Mouse (Mus musculus) forebrain, embryonic 15.5 days (tissue): Measurements from ENCODE around the gene Prickle3. TPM values are rescaled to one million over a fixed set of nuclear protein-coding genes. Genes with fewer than 3 reads are reported as not detected.

Source experiments
- ATAC-seq: fragments of 200-750 bp; cut with Nextera tagmentation; replicated peaks from 2 replicates; pipeline ENCODE4 v1.8.0; 2017; ENCODE audit warnings: mild to moderate bottlenecking, moderate TSS enrichment, moderate library complexity
- H3K27ac ChIP-seq: fragments of 300-500 bp; sonication (generic); replicated peaks from 2 replicates; pipeline ENCODE4 v1.5.1; 2015; ENCODE audit warnings: mild to moderate bottlenecking, inconsistent platforms
- H3K27me3 ChIP-seq: fragments of 300-500 bp; sonication (generic); 2 replicates; pipeline ENCODE4 v1.6.1; 2015; ENCODE audit warnings: inconsistent platforms
- H3K36me3 ChIP-seq: fragments of 300-500 bp; sonication (generic); 2 replicates; pipeline ENCODE4 v1.6.1; 2015; ENCODE audit warnings: mild to moderate bottlenecking, inconsistent platforms
- H3K4me1 ChIP-seq: fragments of 300-500 bp; sonication (generic); 2 replicates; pipeline ENCODE4 v1.6.1; 2015; ENCODE audit warnings: inconsistent platforms
- H3K4me2 ChIP-seq: fragments of 300-500 bp; sonication (generic); replicated peaks from 2 replicates; pipeline ENCODE4 v1.6.1; 2015; ENCODE audit warnings: mild to moderate bottlenecking, inconsistent platforms
- H3K4me3 ChIP-seq: fragments of 300-500 bp; sonication (generic); 2 replicates; pipeline ENCODE4 v1.5.1; 2015; ENCODE audit warnings: mild to moderate bottlenecking, inconsistent platforms
- H3K9ac ChIP-seq: fragments of 300-500 bp; sonication (generic); replicated peaks from 2 replicates; pipeline ENCODE4 v1.6.1; 2015; ENCODE audit warnings: mild to moderate bottlenecking, inconsistent platforms
- H3K9me3 ChIP-seq: fragments of 300-500 bp; sonication (generic); 2 replicates; pipeline ENCODE4 v1.6.1; 2016; ENCODE audit warnings: inconsistent platforms
- WGBS: fragments of 180-500 bp; shearing (Covaris S2); methylation state at CpG from one replicate; pipeline ENCODE4 v1.1.7; 2015; ENCODE audit warnings: mixed read lengths; 5-methylcytosine and 5-hydroxymethylcytosine counted together
- polyA plus RNA-seq: library from polyadenylated mRNA; unstranded; fragments of >200 nt; fragmentation: Nextera tagmentation; extraction: Ambion mirVana; gene quantifications from 2 replicates; pipeline ENCODE4 v1.2.1, GENCODE M21; 2015

Prickle3 gene
- polyA plus RNA-seq, 1 experiment from 2014 or later: 1.3 TPM

DNA sequence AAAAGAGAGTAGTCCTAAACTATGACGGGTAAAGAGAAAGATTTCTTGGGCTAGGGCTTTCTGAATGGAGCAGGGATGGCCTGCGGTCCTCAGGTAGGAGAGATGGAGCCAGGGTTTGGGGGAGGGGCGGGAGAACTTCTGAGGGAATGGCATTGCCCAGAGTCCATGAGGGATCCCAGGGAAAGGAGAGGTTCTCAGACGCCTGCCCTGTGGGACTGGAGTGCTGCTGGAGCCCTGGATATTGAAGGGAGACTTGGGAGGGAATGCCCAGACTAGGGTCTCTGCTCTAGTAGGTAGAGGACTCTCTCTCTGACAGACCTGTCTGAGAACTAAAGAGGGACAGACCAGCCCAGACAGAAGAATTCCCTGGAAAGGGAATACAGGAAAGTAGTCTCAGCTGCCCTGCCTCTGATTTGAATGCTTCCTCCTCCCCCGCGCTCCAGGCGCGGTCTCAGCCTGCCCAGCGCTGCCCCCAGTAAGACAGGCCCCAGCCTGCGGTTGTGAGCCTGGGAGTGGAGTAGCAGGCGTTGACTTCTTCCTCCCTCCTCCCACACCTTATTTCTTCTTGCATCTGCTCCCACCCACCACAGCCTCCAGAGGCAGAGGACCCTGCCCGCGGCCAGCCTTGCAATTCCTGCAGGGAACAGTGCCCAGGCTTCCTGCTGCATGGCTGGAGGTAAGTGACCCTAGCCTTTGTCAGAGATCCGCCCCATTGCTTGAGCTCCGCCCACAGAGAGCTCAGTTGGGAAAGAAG lies 1.1 kb downstream of the Prickle3 start:
- peak; percentile 46 for ATAC-seq
- WGBS: 23% methylated on average over 10 of the region's 15 CpGs
- H3K4me1 ChIP-seq: 0 out of 2 replicates have a peak, but pooled peaks cover 4% of the 10 kb centered on the region
- no peak overlapping the region for H3K9ac ChIP-seq
- no peak overlapping the region for H3K4me3 ChIP-seq
- no peaks in the 10 kb centered on the region for H3K36me3 ChIP-seq
- H3K9me3 ChIP-seq: no peaks in the 10 kb centered on the region
- H3K4me2 ChIP-seq: no peak overlapping the region
- H3K27me3 ChIP-seq: no peaks in the 10 kb centered on the region
- H3K27ac ChIP-seq: no peak overlapping the region

DNA sequence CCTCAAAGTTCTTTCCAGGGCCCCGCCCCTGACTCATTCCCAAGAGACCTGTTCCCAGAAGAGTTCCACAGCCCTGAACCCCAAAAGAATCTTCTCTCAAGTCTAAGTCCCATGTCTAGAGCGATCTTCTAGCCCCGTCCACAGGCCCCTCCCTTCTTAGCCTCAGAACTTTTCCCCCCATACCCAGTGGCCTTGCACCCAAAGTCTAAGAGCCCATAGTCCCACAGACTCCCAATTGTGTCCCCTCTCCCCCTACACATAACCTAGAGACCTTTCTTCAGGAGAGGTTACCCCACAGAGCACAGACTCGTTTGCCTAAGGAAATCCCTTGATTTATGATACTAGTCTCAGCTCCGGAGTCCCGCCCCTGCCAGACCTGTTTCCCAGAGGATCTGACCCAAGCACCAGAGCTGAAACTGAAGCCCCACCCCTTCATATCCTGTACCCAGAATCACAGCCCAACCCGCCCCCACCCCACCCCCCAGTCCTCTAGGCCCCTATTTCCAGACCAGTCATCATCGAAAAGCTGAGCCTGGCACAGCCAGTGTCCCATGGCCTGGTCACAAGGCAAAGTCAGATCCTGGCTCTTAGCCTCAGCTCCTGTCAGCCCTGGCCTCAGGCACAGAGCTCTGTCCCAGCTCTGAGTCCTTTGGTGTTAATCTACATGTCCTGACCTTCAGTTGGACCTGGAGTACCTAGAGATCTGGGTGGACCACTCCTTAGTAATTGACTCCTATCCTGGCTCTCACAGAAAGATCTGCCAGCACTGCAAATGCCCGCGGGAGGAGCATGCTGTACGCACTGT lies 1.9 kb downstream of the Prickle3 start:
- ATAC-seq: no peak
- 57% methylated on average over 11 of the region's 11 CpGs for WGBS
- Histone ChIP-seq H3K27me3 (no peaks in the 10 kb centered on the region), H3K9me3 (no peaks in the 10 kb centered on the region), H3K36me3 (no peaks in the 10 kb centered on the region), H3K4me3 (no peak overlapping the region), H3K9ac (no peak overlapping the region), H3K4me1 (0 out of 2 replicates have a peak, but pooled peaks cover 4% of the 10 kb centered on the region), H3K4me2 (no peak overlapping the region), H3K27ac (no peak overlapping the region)

DNA sequence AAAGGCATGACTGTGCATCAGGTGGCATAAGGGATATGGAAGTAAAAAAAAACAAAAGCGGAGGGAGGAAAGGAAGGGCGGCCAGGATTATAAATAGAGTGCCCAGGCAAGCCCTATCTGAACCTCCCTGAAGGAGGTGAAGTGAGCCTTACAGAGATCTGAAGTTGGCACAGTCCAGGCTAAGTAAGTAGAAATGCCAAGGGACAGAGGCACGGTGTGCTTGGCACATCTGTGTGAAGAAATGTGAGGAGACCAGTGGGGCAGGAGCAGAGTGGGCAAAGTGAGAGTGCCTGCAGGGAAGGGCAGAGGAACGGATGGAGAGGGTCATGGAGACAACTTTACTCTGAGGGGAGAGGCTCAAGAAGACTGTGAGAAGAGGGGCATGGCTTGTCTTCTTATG lies 4.0 kb downstream of the Prickle3 start:
- 86% methylated on average over 4 of the region's 4 CpGs for WGBS
- no peaks in the 10 kb centered on the region for H3K27me3 ChIP-seq
- no peak for ATAC-seq

DNA sequence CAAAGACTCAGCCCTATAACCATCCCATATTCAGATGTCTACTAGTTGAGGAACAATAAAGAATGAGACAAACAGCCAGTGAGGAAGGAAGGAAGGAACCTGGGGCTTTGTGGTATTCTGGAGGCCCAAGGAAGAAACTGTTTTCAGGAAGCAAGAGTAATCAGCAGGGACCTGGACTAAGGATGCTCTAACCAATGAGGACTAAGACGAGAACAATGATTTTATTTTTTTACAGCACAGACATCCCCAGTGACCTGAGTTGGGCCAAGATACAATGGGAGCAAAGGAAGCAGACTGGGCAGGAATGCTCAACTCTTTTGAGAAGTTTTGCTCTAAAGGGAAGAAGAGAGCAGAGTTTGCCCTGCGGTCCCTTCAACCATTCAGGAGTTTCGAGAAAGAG lies 5.9 kb downstream of the Prickle3 start:
- Histone ChIP-seq H3K9me3 (no peaks in the 10 kb centered on the region), H3K9ac (no peak overlapping the region), H3K36me3 (no peaks in the 10 kb centered on the region), H3K4me3 (no peak overlapping the region), H3K4me1 (0 out of 2 replicates have a peak, but pooled peaks cover 4% of the 10 kb centered on the region), H3K27me3 (no peaks in the 10 kb centered on the region), H3K4me2 (no peak overlapping the region), H3K27ac (no peak overlapping the region)
- 90% methylated on average over 3 of the region's 3 CpGs for WGBS
- ATAC-seq: no peak

More for the DNA sequence above, 4.0 kb downstream of the Prickle3 start:
- H3K36me3 ChIP-seq: no peaks in the 10 kb centered on the region
- H3K4me2 ChIP-seq: no peak overlapping the region
- H3K4me3 ChIP-seq: no peak overlapping the region
- H3K4me1 ChIP-seq: 0 out of 2 replicates have a peak, but pooled peaks cover 4% of the 10 kb centered on the region
- no peak overlapping the region for H3K27ac ChIP-seq
- no peaks in the 10 kb centered on the region for H3K9me3 ChIP-seq
- no peak overlapping the region for H3K9ac ChIP-seq

DNA sequence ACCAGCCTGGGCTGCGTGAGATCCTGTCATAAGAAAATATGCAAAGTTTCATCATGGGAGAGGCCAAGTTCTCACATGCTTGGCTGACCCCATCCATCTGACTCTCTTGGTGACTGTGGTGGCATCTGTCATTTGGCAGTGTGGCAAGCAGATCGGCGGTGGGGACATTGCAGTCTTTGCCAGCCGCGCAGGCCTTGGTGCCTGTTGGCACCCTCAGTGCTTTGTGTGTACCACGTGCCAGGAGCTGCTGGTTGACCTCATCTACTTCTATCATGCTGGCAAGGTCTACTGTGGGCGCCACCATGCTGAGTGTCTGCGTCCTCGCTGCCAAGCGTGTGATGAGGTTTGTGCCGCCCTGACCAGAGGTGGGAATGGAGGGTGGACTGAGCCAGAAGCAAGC lies 7.7 kb downstream of the Prickle3 start:
- no peak for ATAC-seq
- Histone ChIP-seq H3K4me3 (no peak overlapping the region), H3K4me2 (no peak overlapping the region), H3K4me1 (no peaks in the 10 kb centered on the region), H3K36me3 (no peaks in the 10 kb centered on the region), H3K9me3 (no peaks in the 10 kb centered on the region), H3K9ac (no peak overlapping the region), H3K27ac (no peak overlapping the region), H3K27me3 (no peaks in the 10 kb centered on the region)
- WGBS: 88% methylated on average over 11 of the region's 11 CpGs

DNA sequence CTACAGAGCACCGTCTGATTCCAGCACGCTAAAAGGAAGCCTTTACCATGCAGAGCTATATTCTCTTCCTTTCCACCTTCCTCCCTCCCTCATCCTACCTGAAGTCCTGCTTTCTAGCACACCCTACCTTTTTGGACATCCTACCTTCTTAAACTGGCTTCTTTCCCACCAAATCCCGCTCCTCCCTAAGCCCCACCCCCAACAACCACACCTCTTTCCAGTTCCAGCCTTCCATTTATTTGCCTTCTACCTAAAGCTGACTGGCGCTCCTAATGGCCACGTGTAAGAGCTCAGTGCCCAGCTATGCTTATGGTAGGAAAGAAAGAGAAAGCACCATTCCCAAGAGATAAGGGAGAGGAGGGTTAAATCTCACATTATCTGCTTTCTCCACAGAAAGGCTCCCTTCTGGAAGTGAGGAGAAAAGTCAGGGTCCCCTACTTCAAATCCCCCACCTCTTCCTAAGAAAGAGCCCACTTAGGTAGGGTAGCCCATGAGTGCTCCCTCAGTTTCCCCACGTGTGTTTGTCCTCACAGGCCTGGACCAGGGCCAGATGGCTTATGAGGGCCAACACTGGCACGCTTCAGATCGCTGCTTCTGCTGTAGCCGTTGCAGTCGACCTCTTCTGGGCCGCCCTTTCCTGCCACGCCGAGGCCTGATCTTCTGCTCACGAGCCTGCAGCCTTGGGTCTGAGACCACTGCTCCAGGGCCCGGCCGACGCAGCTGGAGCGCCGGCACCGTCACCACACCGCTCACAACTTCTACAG lies 8.9 kb downstream of the Prickle3 start:
- Histone ChIP-seq H3K4me3 (no peak overlapping the region), H3K27ac (no peak overlapping the region), H3K4me2 (no peak overlapping the region), H3K36me3 (no peaks in the 10 kb centered on the region), H3K9ac (no peak overlapping the region), H3K9me3 (no peaks in the 10 kb centered on the region), H3K27me3 (no peaks in the 10 kb centered on the region), H3K4me1 (no peaks in the 10 kb centered on the region)
- ATAC-seq: no peak
- WGBS: 77% methylated on average over 21 of the region's 21 CpGs

DNA sequence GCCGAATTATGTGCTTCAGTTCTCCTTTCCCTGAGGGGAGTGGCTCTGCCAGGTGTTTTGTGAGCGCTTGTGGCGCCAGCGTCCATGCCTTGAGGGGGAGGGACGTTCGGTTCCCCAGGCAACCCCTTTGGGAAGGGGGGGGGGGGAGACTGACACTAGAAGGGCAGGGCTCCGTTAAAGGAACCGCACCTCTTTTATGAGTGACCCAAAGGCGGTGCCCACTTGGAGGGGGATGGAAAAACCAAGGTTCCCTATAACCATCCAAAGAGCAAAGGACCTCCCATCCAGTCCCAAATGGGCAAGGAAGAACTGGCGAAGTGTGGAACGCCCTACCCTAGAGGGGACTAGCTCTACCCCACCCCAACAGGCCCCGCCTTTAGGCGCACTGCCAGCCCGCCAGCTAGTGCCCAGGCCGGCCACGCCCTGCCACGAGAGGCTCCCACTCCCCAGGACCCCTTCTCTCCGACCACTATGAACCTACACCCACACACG lies 13.4 kb downstream of the Prickle3 start:
- 24% methylated on average over 18 of the region's 19 CpGs for WGBS

DNA sequence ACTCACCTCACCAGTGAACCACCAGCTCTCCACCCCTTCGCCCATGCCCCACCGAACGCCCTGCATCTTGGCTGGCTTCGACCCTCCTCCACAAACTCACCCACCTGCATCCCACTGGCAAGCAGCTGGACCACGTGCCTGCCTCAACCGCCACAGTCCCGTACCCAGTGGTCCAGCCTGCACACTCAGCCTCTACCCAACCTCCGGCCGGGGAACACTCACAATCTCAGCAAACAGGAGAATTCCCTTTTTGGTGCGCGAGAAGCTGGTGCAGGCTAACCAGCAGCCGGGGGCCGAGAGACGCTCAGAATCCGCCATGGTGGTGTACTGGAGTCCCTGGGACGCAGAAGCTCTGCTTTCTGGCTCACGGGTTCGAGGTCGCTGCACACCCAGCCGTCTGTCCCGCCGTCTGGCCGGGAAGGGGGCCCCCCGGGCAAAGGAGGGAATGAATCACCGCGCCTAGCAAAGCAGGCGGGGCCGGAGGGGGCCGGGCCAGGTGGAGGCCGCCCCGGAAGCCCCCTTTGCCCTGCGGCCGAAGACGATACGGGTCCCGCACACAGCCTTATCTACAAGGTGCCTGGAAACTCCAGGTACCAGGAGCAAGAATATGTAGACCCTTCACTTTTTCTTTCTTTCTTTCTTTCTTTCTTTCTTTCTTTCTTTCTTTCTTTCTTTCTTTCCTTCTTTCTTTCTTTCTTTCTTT lies 14.0 kb downstream of the Prickle3 start, which contains the start of gene Plp2:
Plp2 (minus strand) TSS at position 470 of the 703 bp plus-strand sequence.
- WGBS: 26% methylated on average over 33 of the region's 36 CpGs
- peak within 1 kb of the TSS; percentile 52 for H3K9ac ChIP-seq
- peak within 1 kb of the TSS; percentile 49 for H3K4me3 ChIP-seq
- peak within 1 kb of the TSS; percentile 52 for H3K4me2 ChIP-seq
- no peaks in the 10 kb centered on the region for H3K9me3 ChIP-seq
- H3K27ac ChIP-seq: peak within 1 kb of the TSS; percentile 70
- ATAC-seq: peak; percentile 68
- H3K27me3 ChIP-seq: no peaks in the 10 kb centered on the region
- H3K4me1 ChIP-seq: no peaks in the 10 kb centered on the region
- no peaks in the 10 kb centered on the region for H3K36me3 ChIP-seq

More for the DNA sequence above, 13.4 kb downstream of the Prickle3 start:
- peak; percentile 81 for ATAC-seq
- Histone ChIP-seq H3K27me3 (no peaks in the 10 kb centered on the region), H3K4me3 (peak overlapping the region; percentile 49), H3K9ac (peak overlapping the region; percentile 52), H3K4me1 (no peaks in the 10 kb centered on the region), H3K9me3 (no peaks in the 10 kb centered on the region), H3K27ac (peak overlapping the region; percentile 70), H3K4me2 (peak overlapping the region; percentile 52), H3K36me3 (no peaks in the 10 kb centered on the region)

DNA sequence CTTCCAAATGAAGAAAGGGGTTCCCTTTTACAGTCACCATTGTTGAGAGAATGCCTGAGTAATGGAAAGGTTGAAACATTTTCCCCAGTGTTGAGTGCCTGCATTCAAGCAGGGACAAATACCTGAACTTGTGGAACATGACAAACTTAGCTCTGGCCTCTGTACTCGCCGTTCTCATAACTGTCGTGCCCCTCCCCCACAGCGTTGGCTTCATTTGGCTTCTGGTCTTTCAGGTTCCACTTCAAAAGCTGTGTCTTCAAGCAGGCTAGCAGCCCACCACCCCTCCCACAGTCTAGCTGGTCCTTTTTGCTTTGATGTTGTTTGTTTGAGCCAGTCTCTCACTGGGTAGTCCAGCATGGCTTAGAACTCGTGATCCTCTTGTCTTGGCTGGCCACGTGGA lies 15.7 kb downstream of the Prickle3 start:
- no peak for ATAC-seq
- Histone ChIP-seq H3K36me3 (no peaks in the 10 kb centered on the region), H3K4me2 (no peak overlapping the region), H3K9ac (no peak overlapping the region), H3K27me3 (no peaks in the 10 kb centered on the region), H3K4me1 (no peaks in the 10 kb centered on the region), H3K4me3 (no peak overlapping the region), H3K27ac (no peak overlapping the region), H3K9me3 (no peaks in the 10 kb centered on the region)
- 63% methylated on average over 6 of the region's 6 CpGs for WGBS

DNA sequence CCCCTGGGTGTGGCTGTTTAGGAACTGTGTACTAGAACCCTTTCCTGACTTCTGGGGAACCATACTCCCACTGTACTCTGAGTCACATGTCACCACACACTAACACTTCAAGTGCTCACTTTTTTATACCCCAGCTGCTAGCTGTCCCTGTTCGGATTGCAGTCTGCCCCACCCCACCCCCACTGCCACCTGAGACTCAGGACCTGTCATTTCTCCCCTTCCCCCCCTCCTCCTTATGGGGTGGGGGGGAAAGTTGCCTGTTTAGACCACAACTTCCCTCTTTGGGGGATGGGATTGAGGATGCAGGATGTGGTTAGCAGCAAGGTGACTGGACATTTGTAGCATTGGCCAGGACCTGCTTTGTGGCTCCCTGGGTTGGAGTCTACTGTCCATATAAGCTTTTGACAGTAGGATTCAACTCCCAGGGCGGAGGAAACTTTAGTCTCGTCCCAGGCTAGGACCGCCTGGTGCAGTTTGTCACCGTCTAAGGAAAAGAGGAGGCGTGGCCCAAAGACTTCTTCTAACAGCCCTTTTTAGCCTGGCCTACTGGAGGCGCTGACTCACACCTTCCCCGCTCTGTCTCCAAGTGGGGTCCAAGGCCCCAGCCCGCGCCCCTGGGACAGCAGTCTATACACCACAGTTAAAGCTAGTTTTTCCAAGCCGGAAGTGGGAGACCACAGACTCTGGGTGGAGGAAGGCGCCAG lies 16.7 kb downstream of the Prickle3 start:
- Histone ChIP-seq H3K27ac (no peak overlapping the region), H3K9me3 (no peaks in the 10 kb centered on the region), H3K9ac (no peak overlapping the region), H3K4me2 (0 out of 2 replicates have a peak overlapping the region, but pooled peaks have one; percentile 41), H3K36me3 (no peaks in the 10 kb centered on the region), H3K4me1 (no peaks in the 10 kb centered on the region), H3K4me3 (no peak overlapping the region), H3K27me3 (no peaks in the 10 kb centered on the region)
- WGBS: 53% methylated on average over 12 of the region's 12 CpGs
- ATAC-seq: no peak
